Mouse (Mus musculus) kidney, postnatal 14 days (tissue): ENCODE measurements at regions not wholly inside any gene's neighbourhood (a gene's known extent, or its start where the extent isn't known, plus 50 kb on each side); places are given as distances from the start of the nearest gene placed in this dataset.

Experiments used
- DNase-seq: peaks from one replicate; pipeline ENCODE4 v3.0.0; 2022; ENCODE audit warnings: mixed read lengths

- no peak for DNase-seq
These were observed 593.1 kb downstream of the Ttll7 start for GRCm38 (mm10) chr3:147445066-147445844.

GRCm38 (mm10) chr3:147445884-147446283 lies 593.7 kb downstream of the Ttll7 start:
- DNase-seq: no peak

GRCm38 (mm10) chr3:147452176-147452575 lies 600.0 kb downstream of the Ttll7 start:
- DNase-seq: peak; percentile 14

GRCm38 (mm10) chr3:147455383-147455782 lies 603.2 kb downstream of the Ttll7 start:
- DNase-seq: no peak

- DNase-seq: no peak
These were observed 604.1 kb downstream of the Ttll7 start for GRCm38 (mm10) chr3:147456294-147456693.

GRCm38 (mm10) chr3:147458115-147458514 lies 605.9 kb downstream of the Ttll7 start:
- no peak for DNase-seq

- no peak for DNase-seq
These were observed 627.7 kb downstream of the Ttll7 start for GRCm38 (mm10) chr3:147479890-147480289.
